ENCODE assay signal across 25 mouse cellular contexts in the genomic region with DNA sequence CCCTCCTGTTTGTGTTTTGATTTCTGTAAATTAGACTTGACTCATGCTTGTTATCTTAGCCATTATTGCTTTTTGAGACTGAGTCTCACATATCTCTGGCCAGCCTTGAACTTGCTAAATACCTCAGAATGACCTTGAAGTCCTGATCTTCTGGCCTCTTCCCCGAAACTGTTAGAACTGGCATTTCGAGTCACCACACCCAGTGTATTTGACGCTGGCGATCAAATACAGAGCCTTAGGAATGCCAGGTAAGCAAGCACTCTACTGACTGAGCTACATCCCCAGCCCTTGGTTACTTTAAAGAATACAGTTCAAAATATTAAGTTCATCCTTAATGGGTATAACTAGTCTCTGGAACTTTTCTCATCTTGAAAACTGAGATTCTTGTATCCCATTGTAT. TPM values are rescaled to one million over a fixed set of nuclear protein-coding genes. Genes with fewer than 3 reads are reported as not detected.
DNase-seq lines count a peak whose midpoint lies in the region; ATAC-seq and TF ChIP-seq lines count a peak whose summit lies in the region.
"Had no signal": no experiment of that assay in that cellular context is flagged by ENCODE, and none has a peak within 500 bp of the region (broad histone marks: within the 10 kb centered on the region; RNA-seq: fewer than 3 reads in every experiment).

No protein-coding gene starts in this region.

- no peaks in the 10 kb centered on the region for H3K27me3 ChIP-seq in forebrain, embryonic 13.5 days
- H3K27me3 ChIP-seq in forebrain, embryonic 11.5 days (ENCODE audit: control insufficient read depth, insufficient read depth, low read length): no peaks in the 10 kb centered on the region
- H3K27me3 ChIP-seq in intestine, embryonic 16.5 days (replicated peaks; ENCODE audit: control insufficient read depth, insufficient read depth, low read length): no peaks in the 10 kb centered on the region
- no peaks in the 10 kb centered on the region for H3K27me3 ChIP-seq in intestine, embryonic 15.5 days (replicated peaks)
- no peaks in the 10 kb centered on the region for H3K27me3 ChIP-seq in stomach, postnatal 0 days (ENCODE audit: control insufficient read depth, insufficient read depth, low read length)
- H3K27me3 ChIP-seq: heart, embryonic 15.5 days; liver, embryonic 15.5 days; neural tube, embryonic 12.5 days; Patski had no signal

- TF ChIP-seq CTCF in stomach, postnatal 0 days (IDR thresholded peaks at IDR 0.05; ENCODE audit: low read depth): no peak

- H3K36me3 ChIP-seq in forebrain, embryonic 13.5 days (ENCODE audit: poor library complexity, severe bottlenecking): no peaks in the 10 kb centered on the region
- H3K36me3 ChIP-seq in forebrain, embryonic 11.5 days (ENCODE audit: control insufficient read depth, insufficient read depth, low read length): no peaks in the 10 kb centered on the region
- no peaks in the 10 kb centered on the region for H3K36me3 ChIP-seq in intestine, embryonic 16.5 days (ENCODE audit: control insufficient read depth, insufficient read depth, low read length)
- H3K36me3 ChIP-seq in intestine, embryonic 15.5 days: no peaks in the 10 kb centered on the region
- H3K36me3 ChIP-seq in stomach, postnatal 0 days (ENCODE audit: control insufficient read depth, insufficient read depth, low read length): no peaks in the 10 kb centered on the region
- H3K36me3 ChIP-seq: heart, embryonic 10.5 days; heart, embryonic 15.5 days; liver, embryonic 15.5 days; neural tube, embryonic 12.5 days had no signal

- peak overlapping the region; percentile 68; the same call in 1 of the 2 replicates for H3K27ac ChIP-seq in forebrain, embryonic 13.5 days
- H3K27ac ChIP-seq in forebrain, embryonic 11.5 days (ENCODE audit: low read depth, low read length): no peak overlapping the region
- 0 out of 2 replicates have a peak overlapping the region, but pooled peaks have one; percentile 28 for H3K27ac ChIP-seq in intestine, embryonic 16.5 days (ENCODE audit: low read length)
- H3K27ac ChIP-seq in intestine, embryonic 15.5 days: no peak overlapping the region
- H3K27ac ChIP-seq in stomach, postnatal 0 days (replicated peaks): no peak overlapping the region
- H3K27ac ChIP-seq: heart, embryonic 10.5 days; heart, embryonic 15.5 days; liver, embryonic 15.5 days; neural tube, embryonic 12.5 days had no signal

- H3K9me3 ChIP-seq in forebrain, embryonic 13.5 days (replicated peaks): no peaks in the 10 kb centered on the region
- H3K9me3 ChIP-seq in forebrain, embryonic 11.5 days (ENCODE audit: control insufficient read depth, low read length): no peaks in the 10 kb centered on the region
- no peaks in the 10 kb centered on the region for H3K9me3 ChIP-seq in intestine, embryonic 16.5 days (ENCODE audit: control insufficient read depth, low read length)
- no peaks in the 10 kb centered on the region for H3K9me3 ChIP-seq in intestine, embryonic 15.5 days
- H3K9me3 ChIP-seq in stomach, postnatal 0 days (ENCODE audit: control insufficient read depth, low read length): no peaks in the 10 kb centered on the region
- H3K9me3 ChIP-seq: heart, embryonic 10.5 days; heart, embryonic 15.5 days; liver, embryonic 15.5 days; neural tube, embryonic 12.5 days had no signal

- H3K4me2 ChIP-seq in forebrain, embryonic 13.5 days: no peak overlapping the region
- H3K4me2 ChIP-seq in forebrain, embryonic 11.5 days (ENCODE audit: low read depth, low read length, severe bottlenecking): no peak overlapping the region
- no peak overlapping the region for H3K4me2 ChIP-seq in intestine, embryonic 16.5 days (ENCODE audit: low read depth, low read length)
- no peak overlapping the region for H3K4me2 ChIP-seq in intestine, embryonic 15.5 days (replicated peaks)
- H3K4me2 ChIP-seq in stomach, postnatal 0 days (replicated peaks; ENCODE audit: low read depth): no peak overlapping the region
- H3K4me2 ChIP-seq: heart, embryonic 15.5 days; liver, embryonic 15.5 days; lung, embryonic 14.5 days; neural tube, embryonic 12.5 days had no signal

- ATAC-seq in forebrain, embryonic 13.5 days: 0 out of 2 replicates have a peak, but pooled peaks have one; percentile 3
- no peak for ATAC-seq in forebrain, embryonic 11.5 days (replicated peaks; ENCODE audit: low FRiP score)
- ATAC-seq in intestine, embryonic 16.5 days: no peak
- ATAC-seq in intestine, embryonic 15.5 days: no peak
- ATAC-seq in stomach, postnatal 0 days (ENCODE audit: low FRiP score, low TSS enrichment): no peak
- ATAC-seq: Patski had no signal

- no peak overlapping the region for H3K4me3 ChIP-seq in forebrain, embryonic 13.5 days
- H3K4me3 ChIP-seq in forebrain, embryonic 11.5 days (ENCODE audit: low read depth, low read length): no peak overlapping the region
- H3K4me3 ChIP-seq in intestine, embryonic 16.5 days (ENCODE audit: low read length): no peak overlapping the region
- H3K4me3 ChIP-seq in intestine, embryonic 15.5 days (replicated peaks): no peak overlapping the region
- no peak overlapping the region for H3K4me3 ChIP-seq in stomach, postnatal 0 days (ENCODE audit: low read depth, low read length)
- H3K4me3 ChIP-seq: heart, embryonic 10.5 days; heart, embryonic 15.5 days; liver, embryonic 15.5 days; neural tube, embryonic 12.5 days had no signal

- no peak for DNase-seq in forebrain, embryonic 11.5 days (ENCODE audit: low spot score)
- peak; percentile 62 for DNase-seq in R1 (ENCODE audit: low read depth, low spot score)
- DNase-seq in stomach, postnatal 0 days (ENCODE audit: low spot score): peak; percentile 26
- DNase-seq in frontal cortex, postnatal 25 days (ENCODE audit: low spot score in 2 of 2): no peak
- DNase-seq: adrenal gland, adult 2 months; adrenal gland, postnatal 36 days; cerebellum, adult 18-20 months; cerebellum, postnatal 10 days; gastrocnemius, postnatal 10 days; kidney, adult 11 months; kidney, postnatal 14 days; layer of hippocampus, adult 9-11 months; lung, embryonic 14.5 days; lung, postnatal 14 days; thymus, postnatal 14 days had no signal

- H3K9ac ChIP-seq in forebrain, embryonic 13.5 days: no peak overlapping the region
- no peak overlapping the region for H3K9ac ChIP-seq in forebrain, embryonic 11.5 days (ENCODE audit: low read length)
- H3K9ac ChIP-seq in intestine, embryonic 16.5 days (ENCODE audit: low read depth, low read length): no peak overlapping the region
- no peak overlapping the region for H3K9ac ChIP-seq in intestine, embryonic 15.5 days
- H3K9ac ChIP-seq in stomach, postnatal 0 days (ENCODE audit: low read length): no peak overlapping the region
- H3K9ac ChIP-seq: heart, embryonic 15.5 days; liver, embryonic 15.5 days; lung, embryonic 14.5 days; neural tube, embryonic 12.5 days had no signal

- 93% methylated on average over 4 of the region's 4 CpGs for WGBS in forebrain, embryonic 13.5 days
- 94% methylated on average over 4 of the region's 4 CpGs for WGBS in forebrain, embryonic 11.5 days
- WGBS in intestine, embryonic 16.5 days: 82% methylated on average over 4 of the region's 4 CpGs
- 78% methylated on average over 4 of the region's 4 CpGs for WGBS in intestine, embryonic 15.5 days
- 59% methylated on average over 4 of the region's 4 CpGs for WGBS in stomach, postnatal 0 days

- TF ChIP-seq EP300 in stomach, postnatal 0 days (optimal IDR thresholded peaks at IDR 0.05): no peak

- peaks cover 10% of the 10 kb centered on the region for H3K4me1 ChIP-seq in forebrain, embryonic 13.5 days
- no peaks in the 10 kb centered on the region for H3K4me1 ChIP-seq in forebrain, embryonic 11.5 days (replicated peaks; ENCODE audit: control insufficient read depth, insufficient read depth, low read length)
- no peaks in the 10 kb centered on the region; the same call in 1 of the 2 replicates for H3K4me1 ChIP-seq in intestine, embryonic 16.5 days (ENCODE audit: control insufficient read depth, insufficient read depth, low read length)
- H3K4me1 ChIP-seq in intestine, embryonic 15.5 days (replicated peaks): no peaks in the 10 kb centered on the region
- no peaks in the 10 kb centered on the region; the same call in 1 of the 2 replicates for H3K4me1 ChIP-seq in stomach, postnatal 0 days (replicated peaks; ENCODE audit: control insufficient read depth, insufficient read depth)
- H3K4me1 ChIP-seq: heart, embryonic 10.5 days; heart, embryonic 15.5 days; liver, embryonic 15.5 days; neural tube, embryonic 12.5 days had no signal

RNA-seq across cellular contexts. Expression of gene Prss35, which starts 18.4 kb away (rescaled TPM):
- polyA plus RNA-seq in forebrain, embryonic 13.5 days (2015; fragmentation: Nextera tagmentation; extraction: Ambion mirVana): 0.62 and 0.73 TPM in 2 replicates
- polyA plus RNA-seq in forebrain, embryonic 11.5 days (2014; fragmentation: Nextera tagmentation; extraction: Ambion mirVana): 2.0 and 2.3 TPM in 2 replicates
- polyA plus RNA-seq in intestine, embryonic 16.5 days (2015; fragmentation: Nextera tagmentation; extraction: Ambion mirVana): 15.2 and 16.0 TPM in 2 replicates
- 14.3 and 16.4 TPM in 2 replicates for polyA plus RNA-seq in intestine, embryonic 15.5 days (2015; fragmentation: Nextera tagmentation; extraction: Ambion mirVana)
- 3.9 and 4.6 TPM in 2 replicates for polyA plus RNA-seq in stomach, postnatal 0 days (2015; fragmentation: Nextera tagmentation; extraction: Ambion mirVana)
- polyA plus RNA-seq: liver, adult 2 months; small intestine, adult 2 months had no signal

RNA-seq across cellular contexts. Expression of gene Me1, which starts 29.3 kb away (rescaled TPM):
- polyA plus RNA-seq in forebrain, embryonic 13.5 days (2015; fragmentation: Nextera tagmentation; extraction: Ambion mirVana): 8.1 and 9.5 TPM in 2 replicates
- polyA plus RNA-seq in forebrain, embryonic 11.5 days (2014; fragmentation: Nextera tagmentation; extraction: Ambion mirVana): 10.7 and 11.2 TPM in 2 replicates
- polyA plus RNA-seq in intestine, embryonic 16.5 days (2015; fragmentation: Nextera tagmentation; extraction: Ambion mirVana): 23.5 and 23.9 TPM in 2 replicates
- 21.2 and 22.9 TPM in 2 replicates for polyA plus RNA-seq in intestine, embryonic 15.5 days (2015; fragmentation: Nextera tagmentation; extraction: Ambion mirVana)
- polyA plus RNA-seq in stomach, postnatal 0 days (2015; fragmentation: Nextera tagmentation; extraction: Ambion mirVana): 171 and 189 TPM in 2 replicates

Comparison
In these comparisons a context has a peak if more than half of its experiments do, and no peak if none do; other contexts are left out.
1. H3K27ac ChIP-seq: peak in forebrain, embryonic 13.5 days (single experiment) and intestine, embryonic 16.5 days (single experiment); none in forebrain, embryonic 11.5 days (single experiment), intestine, embryonic 15.5 days (single experiment) and stomach, postnatal 0 days (single experiment).
2. DNase-seq: peak in R1 (single experiment) and stomach, postnatal 0 days (single experiment); none in forebrain, embryonic 11.5 days (single experiment) and frontal cortex, postnatal 25 days (0 of 2).